Mouse (Mus musculus) right cerebral cortex, adult 2 months (tissue): ENCODE results near the gene Fcamr.

Source experiments
- DNase-seq, 2 experiments: peaks; one replicate each; pipeline ENCODE4 v3.0.0; 2021 to 2022; ENCODE audit warnings: low spot score in 2 of 2

Gene Fcamr

DNA sequence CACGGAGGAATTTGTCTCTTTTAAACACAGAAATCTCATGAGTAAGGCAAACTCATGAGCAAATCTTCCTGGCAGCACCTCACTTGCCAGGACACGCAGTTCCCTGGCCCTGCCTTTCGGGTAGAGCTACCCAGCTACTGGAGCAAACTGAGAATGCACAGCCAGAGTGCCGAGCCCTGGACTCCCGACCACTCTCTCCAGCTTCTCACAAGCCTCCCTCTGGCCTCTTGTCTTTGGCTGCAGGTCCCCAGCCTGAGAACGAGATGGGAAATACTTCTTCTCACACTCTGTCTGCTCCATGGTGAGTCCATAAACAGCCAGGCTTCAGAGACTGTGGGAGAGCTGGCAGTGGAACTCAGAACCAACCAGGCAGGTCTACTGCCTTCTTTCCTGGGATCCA, 2.3 kb downstream of the Fcamr start:
- DNase-seq, result no peak

GRCm38 (mm10) chr1:130804279-130804678, 3.6 kb downstream of the Fcamr start:
- DNase-seq, result no peak

DNA sequence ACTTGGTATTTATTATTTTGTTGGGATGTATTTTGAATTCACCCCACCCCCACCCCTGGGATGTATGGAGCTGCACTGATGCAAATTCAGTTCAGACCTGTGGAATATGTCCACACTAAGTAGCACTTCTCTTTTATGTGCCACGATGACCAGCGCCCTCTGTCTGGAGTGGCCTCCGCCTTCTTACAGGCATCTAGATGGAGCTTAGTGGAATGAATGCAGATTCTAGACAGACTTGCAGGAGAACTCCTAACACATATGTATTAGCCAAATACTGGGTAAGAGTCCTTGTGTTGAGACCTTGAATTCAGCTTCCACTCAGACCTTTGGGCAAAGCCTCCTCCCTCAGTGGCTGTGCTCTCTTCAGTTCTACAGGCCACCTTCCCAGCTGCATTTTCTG, 10.2 kb downstream of the Fcamr start:
- DNase-seq, result no peak

DNA sequence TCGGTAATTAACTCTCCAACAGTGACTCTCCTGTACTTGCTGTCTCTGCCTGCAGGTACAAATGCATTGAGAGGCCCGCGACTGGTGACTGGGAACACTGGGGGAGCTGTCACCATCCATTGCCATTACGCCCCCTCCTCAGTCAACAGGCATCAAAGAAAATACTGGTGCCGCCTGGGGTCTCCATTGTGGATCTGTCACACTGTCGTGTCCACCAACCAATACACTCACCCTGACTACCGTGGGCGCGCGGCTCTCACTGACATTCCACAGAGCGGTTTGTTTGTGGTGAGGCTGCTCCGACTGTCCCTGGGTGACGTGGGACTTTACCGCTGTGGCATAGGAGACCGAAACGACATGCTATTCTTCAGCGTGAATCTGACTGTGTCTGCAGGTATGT, 10.6 kb downstream of the Fcamr start:
- DNase-seq, result no peak

DNA sequence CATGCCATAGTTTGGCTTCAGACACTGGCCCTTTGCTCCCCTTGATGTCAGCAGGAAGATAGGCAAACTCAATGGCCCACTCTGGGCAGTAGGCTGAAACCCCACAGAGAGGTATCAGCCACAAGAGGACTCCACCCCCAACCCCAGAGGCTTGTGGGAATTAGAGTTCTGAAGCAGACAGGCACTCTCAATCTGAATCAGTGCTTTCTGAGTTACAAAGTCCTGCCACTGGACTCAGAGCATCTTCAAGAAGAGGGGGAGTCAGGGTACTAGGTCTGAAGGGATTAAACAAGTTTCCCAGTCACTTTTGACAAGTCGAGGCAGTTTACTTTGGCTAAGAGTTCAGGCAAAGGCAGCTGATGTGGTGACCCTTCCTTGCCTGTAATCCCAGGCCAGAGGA, 19.0 kb downstream of the Fcamr start:
- no peak for DNase-seq

GRCm38 (mm10) chr1:130820316-130821148, 19.8 kb downstream of the Fcamr start:
- DNase-seq, result no peak

- no peak for DNase-seq
Measured at GRCm38 (mm10) chr1:130821149-130821471, 20.4 kb downstream of the Fcamr start.

GRCm38 (mm10) chr1:130821911-130822625, 21.4 kb downstream of the Fcamr start:
- no peak for DNase-seq

DNA sequence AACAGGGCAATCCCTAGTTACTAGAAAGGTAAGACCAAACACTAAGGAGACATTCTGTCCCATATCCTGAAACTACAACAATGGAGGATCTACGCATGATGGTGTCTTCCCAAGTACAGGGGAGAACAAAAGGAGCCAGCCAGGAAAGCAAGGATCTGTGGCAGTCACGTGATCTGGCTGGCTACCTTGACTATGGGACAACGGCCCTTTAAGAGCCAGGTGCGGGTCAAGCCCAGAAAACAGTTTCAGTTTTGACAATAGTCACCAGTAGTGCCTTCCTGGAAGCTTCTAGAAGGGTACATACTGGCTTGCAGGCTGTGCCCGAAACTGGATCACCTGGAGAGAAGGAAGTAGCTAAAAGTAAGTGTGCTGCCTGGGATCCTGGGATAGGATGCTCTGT, 25.7 kb downstream of the Fcamr start, which contains the start of gene Pigr:
Gene Pigr, plus strand, starts transcription at position 237 of the 400 bp plus-strand sequence.
- no peak for DNase-seq

DNA sequence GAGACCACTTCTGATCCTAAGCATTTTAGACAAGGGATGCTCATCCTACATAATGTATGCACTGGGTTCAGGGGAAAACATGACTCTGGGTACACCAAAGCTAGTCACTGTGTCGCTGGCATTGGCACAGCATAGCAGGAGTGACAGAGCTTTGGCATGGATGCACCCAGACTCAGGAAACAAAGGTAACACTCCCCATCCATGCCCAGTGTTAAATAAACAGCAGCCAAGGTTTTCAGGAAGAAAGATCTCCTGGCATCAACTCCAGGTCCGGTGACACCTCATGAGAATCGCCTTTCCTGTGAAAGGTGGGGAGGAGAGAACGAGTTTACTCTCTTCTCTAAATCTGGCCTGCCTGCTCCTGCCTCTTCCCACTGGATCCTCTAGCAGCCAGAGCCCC, 28.0 kb downstream of the Fcamr start:
- DNase-seq, result no peak

DNA sequence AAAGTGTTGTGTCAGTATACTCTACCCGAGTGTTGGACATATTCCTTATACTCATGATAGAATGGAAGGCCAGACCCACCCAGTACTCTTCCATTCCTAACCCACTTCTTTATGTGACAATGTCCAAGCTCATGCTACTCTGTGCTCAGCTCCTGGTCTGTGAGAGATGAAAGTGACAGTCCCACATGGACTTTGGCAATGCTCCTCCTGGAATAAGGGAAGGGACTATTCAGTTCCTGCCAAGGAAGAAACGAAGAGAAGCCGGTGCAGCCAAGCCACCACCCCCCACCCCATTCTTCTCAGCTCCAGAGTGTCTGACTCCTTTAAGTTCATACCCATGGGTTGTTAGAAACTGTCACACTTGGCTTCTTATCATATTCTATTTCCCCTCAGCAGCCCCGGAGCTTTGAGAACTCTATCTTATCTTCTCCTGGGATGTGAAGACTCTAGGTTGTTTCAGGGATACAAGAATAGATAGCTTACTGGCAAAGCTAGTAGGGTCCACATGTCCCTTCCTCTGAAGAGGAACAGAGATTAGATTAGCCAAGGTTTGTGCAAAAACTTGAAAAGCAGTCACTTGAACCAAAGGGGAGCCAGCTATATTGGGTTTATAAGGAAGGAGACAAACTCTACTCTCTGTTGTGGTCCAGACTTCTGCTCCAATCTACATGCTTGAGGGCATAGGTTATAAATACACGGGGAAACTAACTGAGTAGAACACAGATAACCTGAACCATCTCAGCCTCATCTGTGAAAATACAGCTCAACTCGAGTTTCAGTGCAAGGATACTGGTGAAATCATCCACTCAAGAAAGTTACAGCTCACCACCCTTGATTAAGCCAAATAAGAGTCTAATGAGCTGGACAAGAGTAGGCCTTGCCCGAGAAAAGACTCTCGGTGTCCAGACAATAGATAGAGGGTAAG, 29.5 kb downstream of the Fcamr start:
- no peak for DNase-seq

GRCm38 (mm10) chr1:130832230-130833149, 31.8 kb downstream of the Fcamr start:
- no peak for DNase-seq

GRCm38 (mm10) chr1:130835161-130835936, 34.6 kb downstream of the Fcamr start:
- DNase-seq, result peak in 1 of 2 experiments; percentile 14

- DNase-seq, result no peak
Measured at GRCm38 (mm10) chr1:130838288-130838687, 37.6 kb downstream of the Fcamr start.

DNA sequence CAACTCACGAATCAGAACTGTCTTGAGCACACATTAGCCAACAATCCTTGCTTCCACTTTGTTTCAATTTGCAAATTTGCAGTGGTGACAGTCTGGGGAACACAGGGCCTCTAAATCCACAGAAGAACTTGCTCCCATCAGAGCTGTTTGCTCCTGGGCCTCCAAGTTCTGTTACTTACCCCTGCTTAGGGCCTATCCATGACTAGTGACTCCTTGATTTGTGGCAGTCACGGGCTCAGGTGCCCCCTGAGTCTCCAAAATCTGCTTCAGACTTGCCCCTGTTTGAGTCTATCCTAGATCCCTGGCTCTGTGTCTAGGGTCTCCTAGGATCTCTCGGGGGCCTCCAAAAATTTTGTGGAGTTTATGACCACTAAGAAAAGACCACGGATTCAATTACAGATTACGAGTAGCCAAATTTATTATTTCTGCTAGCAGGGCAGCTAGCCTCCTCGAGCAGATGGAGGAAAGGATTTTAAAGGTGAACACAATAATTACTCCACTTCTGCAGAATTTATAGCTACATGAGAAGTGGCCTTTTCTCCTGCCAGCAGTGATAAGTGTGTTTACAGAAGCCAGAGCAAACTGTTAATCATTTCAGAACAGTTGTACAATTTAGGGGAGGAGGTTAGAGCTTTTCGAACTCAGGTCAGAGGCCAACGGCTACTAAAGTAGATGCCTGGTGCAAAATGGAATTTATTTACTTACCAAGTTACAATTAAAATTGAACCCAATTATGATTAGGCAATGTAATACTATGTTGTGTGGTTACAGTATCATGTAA, 40.1 kb downstream of the Fcamr start:
- DNase-seq, result no peak

DNA sequence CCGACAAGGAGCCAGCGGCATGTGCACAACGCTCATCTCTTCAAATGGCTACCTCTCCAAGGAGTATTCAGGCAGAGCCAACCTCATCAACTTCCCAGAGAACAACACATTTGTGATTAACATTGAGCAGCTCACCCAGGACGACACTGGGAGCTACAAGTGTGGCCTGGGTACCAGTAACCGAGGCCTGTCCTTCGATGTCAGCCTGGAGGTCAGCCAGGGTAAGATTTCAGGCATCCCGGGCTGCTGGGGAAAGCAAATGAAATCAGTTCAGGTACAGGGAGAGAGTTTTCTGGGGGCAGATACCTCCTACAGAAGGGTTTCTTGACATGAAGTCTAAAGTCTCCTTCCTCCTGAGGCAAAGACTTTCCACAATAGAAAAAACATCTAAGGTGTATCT, 40.9 kb downstream of the Fcamr start:
- no peak for DNase-seq

GRCm38 (mm10) chr1:130844516-130844915, 43.8 kb downstream of the Fcamr start:
- DNase-seq, result no peak

- no peak for DNase-seq
Measured at GRCm38 (mm10) chr1:130849530-130850214, 49.0 kb downstream of the Fcamr start.

DNA sequence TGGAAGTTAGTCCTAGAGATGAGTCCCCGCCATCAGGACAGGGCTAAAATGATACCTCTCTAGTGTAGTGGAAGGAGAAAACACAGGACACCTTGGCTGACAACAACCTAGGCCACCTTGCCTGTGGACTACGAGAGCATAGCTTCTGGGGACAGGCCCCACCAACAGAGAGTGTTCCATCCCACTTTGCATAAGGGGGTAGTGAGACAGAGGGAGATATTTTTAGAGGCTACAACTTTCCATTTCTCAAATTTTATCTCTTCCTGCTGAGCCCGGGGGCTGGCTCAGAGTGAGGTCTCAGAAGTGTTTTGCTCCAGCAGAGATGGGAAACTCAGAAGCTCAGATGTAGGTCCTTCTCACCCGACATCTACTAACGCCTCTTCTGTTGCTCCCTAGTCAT, 49.7 kb downstream of the Fcamr start:
- DNase-seq, result no peak
